Mouse (Mus musculus) ES-Bruce4 (cell line): ENCODE results near the gene Adtrp.

ENCODE experiments used
- CTCF ChIP-seq: IDR thresholded peaks from one replicate; pipeline ENCODE4 v1.8.1; 2011; ENCODE audit warnings: low read depth, low read length
- EP300 ChIP-seq: IDR thresholded peaks from 2 replicates; pipeline ENCODE4 v1.6.1; 2011; ENCODE audit warnings: low read depth, low read length; ENCODE audit not compliant: insufficient read depth

DNA sequence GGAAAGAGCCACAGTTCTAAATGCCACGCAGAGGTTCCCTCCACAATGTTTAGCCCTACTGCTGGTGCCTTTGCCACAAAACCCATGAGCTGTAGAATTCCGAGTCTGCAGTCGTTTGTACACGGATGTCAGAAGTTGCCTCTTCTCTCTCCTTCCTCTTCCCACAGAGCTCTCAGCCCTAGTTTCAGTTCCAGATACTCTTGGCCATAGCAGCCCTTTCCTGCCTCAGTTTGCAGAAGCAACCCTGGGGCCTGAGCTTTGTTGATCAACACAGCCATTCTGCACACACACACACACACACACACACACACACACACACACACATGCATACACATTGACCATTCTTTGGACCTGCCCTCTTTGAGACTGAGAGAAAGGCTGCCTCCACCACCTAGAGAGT, 28.0 kb downstream of the Adtrp start:
- no peak for TF ChIP-seq CTCF
- no peak for TF ChIP-seq EP300
